Mouse (Mus musculus) hindbrain, embryonic 13.5 days (tissue): ENCODE data around the gene Igf1r. TPM values are rescaled to one million over a fixed set of nuclear protein-coding genes. Genes with fewer than 3 reads are reported as not detected.

ENCODE experiments used
- ATAC-seq: fragments of 200-750 bp; cut with Nextera tagmentation; 2 replicates; pipeline ENCODE4 v1.8.0; 2017; ENCODE audit warnings: moderate TSS enrichment; ENCODE audit not compliant: low FRiP score
- H3K27ac ChIP-seq: fragments of 300-500 bp; sonication (generic); 2 replicates; pipeline ENCODE4 v1.5.1; 2015; ENCODE audit warnings: inconsistent platforms, mild to moderate bottlenecking, moderate library complexity
- H3K27me3 ChIP-seq: fragments of 300-500 bp; sonication (generic); 2 replicates; pipeline ENCODE4 v1.6.1; 2015; ENCODE audit warnings: mild to moderate bottlenecking, inconsistent platforms
- H3K36me3 ChIP-seq: fragments of 300-500 bp; sonication (generic); 2 replicates; pipeline ENCODE4 v1.6.1; 2015; ENCODE audit warnings: mild to moderate bottlenecking, inconsistent platforms
- H3K4me1 ChIP-seq: fragments of 300-500 bp; sonication (generic); replicated peaks from 2 replicates; pipeline ENCODE4 v1.6.1; 2015; ENCODE audit warnings: inconsistent platforms
- H3K4me2 ChIP-seq: fragments of 300-500 bp; sonication (generic); 2 replicates; pipeline ENCODE4 v1.6.1; 2015; ENCODE audit warnings: inconsistent platforms, mild to moderate bottlenecking, moderate library complexity
- H3K4me3 ChIP-seq: fragments of 300-500 bp; sonication (generic); 2 replicates; pipeline ENCODE4 v1.5.1; 2015; ENCODE audit warnings: mild to moderate bottlenecking, inconsistent platforms
- H3K9ac ChIP-seq: fragments of 300-500 bp; sonication (generic); 2 replicates; pipeline ENCODE4 v1.6.1; 2015; ENCODE audit warnings: mild to moderate bottlenecking, inconsistent platforms
- H3K9me3 ChIP-seq: fragments of 300-500 bp; sonication (generic); 2 replicates; pipeline ENCODE4 v1.6.1; 2016; ENCODE audit warnings: inconsistent platforms
- WGBS: fragments of 180-500 bp; shearing (Covaris S2); methylation state at CpG from one replicate; pipeline ENCODE4 v1.1.7; 2015; 5-methylcytosine and 5-hydroxymethylcytosine counted together
- polyA plus RNA-seq: library from polyadenylated mRNA; unstranded; fragments of >200 nt; fragmentation: Nextera tagmentation; extraction: Ambion mirVana; gene quantifications from 2 replicates; pipeline ENCODE4 v1.2.1, GENCODE M21; 2015

The Igf1r gene
- polyA plus RNA-seq, 1 experiment from 2014 or later = 26.8 TPM

DNA sequence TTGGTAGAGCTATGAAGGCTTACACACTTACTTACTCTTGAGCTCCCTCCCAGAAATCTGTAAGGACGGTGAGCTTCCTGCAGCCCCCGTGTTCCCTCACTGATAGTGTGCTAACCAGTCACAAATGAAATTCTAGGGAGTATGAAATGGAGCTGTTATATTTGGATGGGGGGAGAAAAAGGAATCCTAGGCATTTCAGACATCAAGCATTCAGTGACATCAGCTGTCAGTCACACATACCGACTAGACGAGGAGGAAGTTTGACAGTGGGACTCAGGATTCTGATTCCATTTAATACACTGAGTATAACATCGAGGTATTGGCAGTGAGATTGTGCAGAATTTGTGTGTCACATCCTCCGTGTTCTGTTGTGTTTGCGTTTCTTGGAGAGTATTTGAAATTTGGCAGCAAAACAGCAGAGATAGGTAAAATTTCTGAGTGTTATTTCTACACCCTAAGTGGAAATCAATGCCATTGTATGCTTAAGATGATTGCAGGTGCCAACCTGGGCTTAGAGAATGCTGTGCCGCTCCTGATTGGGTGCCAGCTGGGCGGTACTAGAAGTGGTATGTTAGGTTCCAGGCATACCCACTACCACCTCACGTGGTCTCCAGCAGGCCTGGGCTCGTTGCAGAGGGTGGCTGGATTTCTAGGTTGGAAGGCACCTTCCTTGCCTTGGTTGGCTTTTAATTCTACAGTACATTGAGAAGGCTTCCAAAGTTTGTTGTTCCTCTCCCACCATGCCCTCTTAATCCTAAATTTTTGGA is 187.6 kb downstream of the Igf1r start:
- no peaks in the 10 kb centered on the region for H3K27me3 ChIP-seq
- peaks cover 23% of the 10 kb centered on the region; the same call in 1 of the 2 replicates for H3K4me1 ChIP-seq
- 84% methylated on average over 11 of the region's 11 CpGs for WGBS
- H3K27ac ChIP-seq = no peak overlapping the region
- ATAC-seq = no peak
- H3K36me3 ChIP-seq = no peaks in the 10 kb centered on the region
- no peak overlapping the region for H3K4me2 ChIP-seq
- H3K4me3 ChIP-seq = no peak overlapping the region
- no peak overlapping the region for H3K9ac ChIP-seq
- no peaks in the 10 kb centered on the region for H3K9me3 ChIP-seq

DNA sequence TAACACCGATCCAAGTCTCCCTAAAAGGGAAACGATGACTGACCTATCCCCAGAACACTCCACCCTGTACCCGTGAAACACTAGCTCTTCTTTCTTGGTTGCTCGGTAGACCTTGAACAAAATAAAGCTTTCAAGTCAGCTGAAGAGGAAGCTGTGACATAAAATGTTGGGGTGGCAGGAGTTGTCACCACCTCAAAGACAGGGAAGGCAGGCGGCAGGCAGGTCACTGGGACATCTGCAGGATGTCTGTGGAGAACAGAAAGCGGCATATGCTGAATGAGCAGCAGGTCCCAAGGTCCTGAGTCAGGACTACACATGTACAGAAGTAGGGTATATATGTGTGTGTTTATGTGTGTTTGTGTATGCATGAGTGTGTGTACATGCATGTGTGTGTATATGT is 191.6 kb downstream of the Igf1r start:
- Histone ChIP-seq H3K9ac (no peak overlapping the region), H3K4me1 (peaks cover 34% of the 10 kb centered on the region), H3K4me3 (no peak overlapping the region), H3K27ac (no peak overlapping the region), H3K27me3 (no peaks in the 10 kb centered on the region), H3K9me3 (no peaks in the 10 kb centered on the region), H3K4me2 (no peak overlapping the region), H3K36me3 (no peaks in the 10 kb centered on the region)
- WGBS = 74% methylated on average over 6 of the region's 6 CpGs
- no peak for ATAC-seq

DNA sequence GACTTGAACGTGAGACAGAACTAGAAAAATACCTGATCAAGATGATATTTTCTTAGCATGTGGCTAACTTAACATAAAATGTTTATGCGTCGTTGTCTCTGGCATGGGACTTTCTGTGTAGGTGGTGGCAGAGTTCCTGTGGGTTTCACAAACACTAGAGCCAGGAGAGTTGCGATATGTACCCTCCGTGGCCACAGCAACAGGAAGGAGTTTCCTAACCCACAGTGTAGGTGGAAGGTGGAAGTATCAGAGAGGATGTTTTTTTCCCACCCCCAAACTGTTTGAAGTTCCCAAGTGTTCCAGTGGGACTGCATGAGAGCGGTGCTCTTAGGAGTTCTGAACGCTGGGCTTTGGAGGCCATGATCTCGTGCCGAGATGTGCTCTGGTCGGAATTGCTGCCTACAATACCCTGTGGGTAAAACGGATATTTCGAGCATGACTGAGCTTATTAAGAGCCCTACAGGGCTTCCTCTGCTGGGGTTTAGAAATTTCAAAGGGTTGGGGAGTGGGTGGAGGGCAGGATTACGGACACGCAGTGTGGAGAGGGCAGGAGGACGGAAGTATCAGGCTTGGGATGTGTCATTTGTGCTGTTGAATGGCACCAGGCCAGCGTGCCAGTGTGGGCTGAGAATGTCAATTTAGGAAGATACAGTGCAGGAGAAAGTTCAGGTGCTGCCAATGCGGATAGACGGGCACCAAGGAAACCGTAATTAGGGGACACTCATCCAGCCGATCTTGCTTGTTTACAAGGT is 195.8 kb downstream of the Igf1r start:
- H3K9ac ChIP-seq = peak overlapping the region; percentile 31; the same call in 1 of the 2 replicates
- H3K36me3 ChIP-seq = no peaks in the 10 kb centered on the region
- H3K4me2 ChIP-seq = no peak overlapping the region; the same call in 1 of the 2 replicates
- H3K27me3 ChIP-seq = no peaks in the 10 kb centered on the region
- H3K4me1 ChIP-seq = peaks cover 39% of the 10 kb centered on the region
- WGBS = 41% methylated on average over 20 of the region's 20 CpGs
- H3K9me3 ChIP-seq = no peaks in the 10 kb centered on the region
- H3K4me3 ChIP-seq = no peak overlapping the region
- peak overlapping the region; percentile 44; the same call in 1 of the 2 replicates for H3K27ac ChIP-seq
- ATAC-seq = no peak

DNA sequence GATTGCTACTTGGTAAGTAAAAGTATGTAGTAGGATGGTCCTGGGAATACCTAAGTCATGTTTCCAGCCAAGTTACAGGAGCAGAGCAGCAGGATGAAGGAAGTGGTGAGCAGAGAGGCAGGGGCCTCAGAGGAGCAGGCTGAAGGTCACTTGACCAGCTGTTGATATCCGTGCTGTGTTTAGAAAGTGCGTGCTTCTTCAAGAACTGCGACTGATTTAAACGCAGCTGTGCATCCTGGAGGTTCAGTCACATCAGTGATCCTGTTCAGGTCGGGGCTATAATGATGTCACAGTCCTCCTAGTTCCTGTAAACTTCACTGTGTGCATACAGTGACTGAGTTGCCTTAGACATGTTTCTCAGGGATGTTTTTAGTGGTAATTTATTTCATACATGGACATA is 199.3 kb downstream of the Igf1r start:
- Histone ChIP-seq H3K27me3 (no peaks in the 10 kb centered on the region), H3K36me3 (no peaks in the 10 kb centered on the region), H3K27ac (no peak overlapping the region), H3K4me2 (no peak overlapping the region), H3K9ac (no peak overlapping the region), H3K9me3 (no peaks in the 10 kb centered on the region), H3K4me3 (no peak overlapping the region), H3K4me1 (peaks cover 69% of the 10 kb centered on the region)
- WGBS = 71% methylated on average over 5 of the region's 5 CpGs
- ATAC-seq = no peak

DNA sequence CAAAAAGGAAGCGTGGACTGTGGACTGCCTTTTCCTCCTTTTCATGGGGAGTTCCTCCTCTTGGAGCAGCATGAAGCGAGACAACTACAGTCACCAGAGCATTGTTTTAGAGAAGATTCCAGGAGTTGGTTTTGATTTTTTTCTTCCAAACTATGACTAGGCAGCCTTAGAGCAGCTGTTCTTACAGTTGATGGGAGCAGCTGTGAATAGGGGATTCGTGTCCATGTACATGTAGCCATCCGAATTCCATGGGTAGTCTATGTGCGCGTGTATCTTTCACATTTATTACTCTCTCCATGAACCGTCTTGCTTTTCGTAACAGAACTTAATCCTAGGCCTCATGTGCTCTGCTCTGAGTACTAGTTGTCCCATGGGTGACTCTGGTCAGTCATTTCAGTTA is 199.8 kb downstream of the Igf1r start:
- peak overlapping the region; percentile 8; the same call in 1 of the 2 replicates for H3K27ac ChIP-seq
- H3K4me2 ChIP-seq = no peak overlapping the region
- no peak for ATAC-seq
- H3K9ac ChIP-seq = no peak overlapping the region
- no peaks in the 10 kb centered on the region for H3K9me3 ChIP-seq
- H3K36me3 ChIP-seq = no peaks in the 10 kb centered on the region
- H3K27me3 ChIP-seq = no peaks in the 10 kb centered on the region
- H3K4me3 ChIP-seq = no peak overlapping the region
- 89% methylated on average over 8 of the region's 8 CpGs for WGBS
- H3K4me1 ChIP-seq = peaks cover 72% of the 10 kb centered on the region

DNA sequence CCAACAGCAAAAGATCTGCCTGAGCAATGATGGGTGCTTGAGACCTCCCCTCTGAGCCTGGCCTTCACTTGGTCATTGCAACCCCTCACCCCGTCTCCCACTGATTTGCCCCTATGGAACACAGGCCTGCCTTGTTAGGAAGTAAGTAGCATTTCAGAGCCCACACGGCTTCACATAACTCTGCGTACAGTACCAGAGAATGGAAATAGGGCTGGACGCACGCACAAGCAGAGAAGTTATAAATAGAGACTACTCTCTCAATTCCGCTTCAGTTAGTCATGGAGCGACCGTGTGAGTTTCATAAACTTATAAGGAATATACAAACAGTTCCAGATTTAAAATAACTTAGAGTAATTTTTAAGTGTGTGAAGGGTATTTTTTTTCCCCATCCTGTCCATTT is 200.6 kb downstream of the Igf1r start:
- no peaks in the 10 kb centered on the region for H3K27me3 ChIP-seq
- no peaks in the 10 kb centered on the region for H3K9me3 ChIP-seq
- no peak overlapping the region for H3K4me2 ChIP-seq
- peaks cover 66% of the 10 kb centered on the region for H3K4me1 ChIP-seq
- H3K9ac ChIP-seq = no peak overlapping the region
- no peak overlapping the region for H3K4me3 ChIP-seq
- no peak for ATAC-seq
- H3K27ac ChIP-seq = no peak overlapping the region
- WGBS = 81% methylated on average over 8 of the region's 8 CpGs
- no peaks in the 10 kb centered on the region for H3K36me3 ChIP-seq

DNA sequence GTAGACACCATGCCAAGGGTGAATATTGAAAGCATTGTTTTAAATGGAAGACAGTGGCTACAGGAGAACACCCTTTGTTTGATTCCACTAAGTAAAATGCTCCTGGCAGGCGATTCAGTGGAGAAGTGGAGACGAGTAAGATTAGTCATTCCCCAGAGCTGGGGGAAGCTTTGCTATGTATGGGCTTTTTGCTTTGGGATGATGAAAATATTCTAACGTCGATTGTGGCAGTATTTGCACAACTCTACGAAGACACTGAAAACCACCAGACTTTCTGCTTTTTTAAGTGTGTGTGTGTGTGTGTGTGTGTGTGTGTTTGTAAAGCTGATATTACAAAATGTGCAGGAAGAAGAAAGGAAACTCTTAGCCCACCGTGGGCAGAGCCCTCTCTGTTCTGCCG is 202.0 kb downstream of the Igf1r start:
- 45% methylated on average over 7 of the region's 7 CpGs for WGBS

DNA sequence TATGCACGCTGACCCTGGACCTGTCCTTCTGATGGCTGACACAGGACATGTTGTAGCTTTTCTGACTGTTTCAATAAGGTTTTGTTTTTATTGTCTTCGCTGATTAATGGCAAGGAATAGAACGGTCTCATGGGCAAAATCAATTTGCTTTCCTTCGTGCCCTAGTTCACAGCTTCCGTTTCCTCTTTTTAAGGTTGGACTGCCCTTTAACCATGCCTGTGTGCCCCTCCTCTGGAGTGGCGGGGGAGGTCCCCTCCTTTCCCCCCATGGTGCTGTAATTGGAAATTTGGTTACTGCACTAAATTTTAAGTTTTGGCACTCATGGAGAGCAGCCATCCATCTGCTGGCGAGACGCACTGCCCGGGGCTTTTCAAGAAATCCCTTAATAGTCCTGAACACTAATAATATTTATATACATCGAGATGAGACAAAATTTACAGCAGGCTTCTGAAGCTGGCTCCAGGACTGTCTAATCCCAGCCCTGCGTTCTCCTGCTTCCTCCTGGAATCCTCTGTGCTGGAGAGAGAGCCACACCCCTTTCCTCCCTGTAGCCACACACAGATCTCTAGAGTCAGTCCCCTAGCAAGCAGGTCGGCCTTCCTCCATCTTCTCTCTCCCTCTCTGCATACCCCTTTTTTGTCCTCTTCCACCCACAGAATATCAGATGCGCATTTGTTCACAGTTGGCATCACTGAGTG is 207.6 kb downstream of the Igf1r start:
- Histone ChIP-seq H3K9me3 (no peaks in the 10 kb centered on the region), H3K36me3 (peaks cover 9% of the 10 kb centered on the region; the same call in 1 of the 2 replicates), H3K4me1 (peaks cover 45% of the 10 kb centered on the region), H3K27ac (no peak overlapping the region), H3K4me3 (no peak overlapping the region), H3K27me3 (no peaks in the 10 kb centered on the region), H3K9ac (peak overlapping the region; percentile 26; the same call in 1 of the 2 replicates), H3K4me2 (no peak overlapping the region)
- WGBS = 40% methylated on average over 13 of the region's 13 CpGs
- 0 out of 2 replicates have a peak, but pooled peaks have one; percentile 34 for ATAC-seq

More for the DNA sequence above, 202.0 kb downstream of the Igf1r start:
- Histone ChIP-seq H3K27ac (peak overlapping the region; percentile 56), H3K36me3 (0 out of 2 replicates have a peak, but pooled peaks cover 2% of the 10 kb centered on the region), H3K4me3 (no peak overlapping the region), H3K27me3 (no peaks in the 10 kb centered on the region), H3K4me2 (no peak overlapping the region), H3K9me3 (no peaks in the 10 kb centered on the region), H3K4me1 (peaks cover 56% of the 10 kb centered on the region), H3K9ac (0 out of 2 replicates have a peak overlapping the region, but pooled peaks have one; percentile 26)
- ATAC-seq = no peak

DNA sequence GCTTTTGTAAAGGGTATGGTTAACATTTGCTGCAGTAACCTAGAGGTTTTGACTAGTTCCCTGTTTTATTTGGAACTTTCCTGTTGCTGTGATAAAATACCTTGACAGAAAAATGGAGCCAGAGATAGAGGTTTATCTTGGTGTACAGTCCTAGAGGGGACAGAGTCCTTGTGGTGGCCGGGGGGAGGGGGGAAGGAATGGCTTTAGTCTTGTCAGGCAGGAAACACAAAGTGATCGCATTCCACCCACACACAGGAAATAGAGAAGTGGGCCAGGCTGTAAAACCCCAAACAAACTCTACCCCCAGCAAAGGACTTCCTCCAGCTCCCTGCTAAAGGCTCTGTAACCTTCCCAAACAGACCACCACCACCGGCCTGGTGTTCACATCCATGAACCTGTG is 211.4 kb downstream of the Igf1r start:
- no peak for ATAC-seq

DNA sequence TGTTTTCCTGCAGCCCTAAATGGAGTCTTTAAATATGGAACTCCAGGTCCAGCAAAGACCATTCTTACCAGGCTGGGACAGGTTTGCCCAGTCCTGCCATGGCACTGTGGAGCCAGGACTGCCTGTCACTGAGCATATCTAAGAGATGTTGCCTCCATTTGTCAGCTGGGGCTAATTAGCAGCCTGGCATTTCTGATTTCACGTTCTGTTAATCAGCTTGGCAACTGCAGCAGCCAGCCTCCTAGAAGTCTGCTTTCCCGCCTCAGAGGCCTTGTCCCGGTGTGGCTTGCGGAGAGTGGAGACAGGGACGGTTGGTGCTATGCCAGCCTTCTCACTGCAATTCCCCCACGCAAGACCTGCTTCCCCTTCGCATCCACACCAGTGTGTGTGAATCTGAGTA is 220.1 kb downstream of the Igf1r start:
- Histone ChIP-seq H3K27me3 (no peaks in the 10 kb centered on the region), H3K27ac (peak overlapping the region; percentile 3; the same call in 1 of the 2 replicates), H3K4me1 (peaks cover 6% of the 10 kb centered on the region; the same call in 1 of the 2 replicates), H3K9ac (no peak overlapping the region), H3K4me3 (no peak overlapping the region), H3K36me3 (peaks cover 23% of the 10 kb centered on the region), H3K4me2 (no peak overlapping the region), H3K9me3 (no peaks in the 10 kb centered on the region)
- no peak for ATAC-seq
- 72% methylated on average over 7 of the region's 7 CpGs for WGBS

More for the DNA sequence above, 211.4 kb downstream of the Igf1r start:
- no peak overlapping the region for H3K9ac ChIP-seq
- H3K4me1 ChIP-seq = peaks cover 23% of the 10 kb centered on the region
- no peak overlapping the region for H3K27ac ChIP-seq
- no peak overlapping the region for H3K4me2 ChIP-seq
- WGBS = 90% methylated on average over 3 of the region's 3 CpGs
- H3K4me3 ChIP-seq = no peak overlapping the region
- H3K9me3 ChIP-seq = no peaks in the 10 kb centered on the region
- H3K36me3 ChIP-seq = peaks cover 14% of the 10 kb centered on the region
- H3K27me3 ChIP-seq = no peaks in the 10 kb centered on the region

DNA sequence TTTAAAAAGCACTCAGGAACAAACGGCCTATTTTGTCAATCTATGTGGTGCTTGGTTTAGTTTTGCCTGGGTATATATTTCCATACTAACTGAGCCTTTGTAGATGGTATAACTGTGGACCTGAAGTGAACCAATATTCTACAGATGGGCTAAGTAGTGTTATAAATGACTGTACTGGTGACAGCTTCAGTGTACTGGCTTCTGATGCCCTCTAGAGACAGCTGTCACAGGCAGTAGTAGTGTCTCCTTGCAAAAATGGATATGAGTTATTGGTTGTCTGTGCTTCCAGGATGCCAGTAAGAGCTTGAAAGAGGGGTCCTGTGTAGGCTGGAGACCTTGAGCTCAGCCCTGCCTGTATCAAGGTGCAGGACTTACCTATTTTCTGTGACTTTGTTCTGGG is 227.0 kb downstream of the Igf1r start:
- no peak overlapping the region for H3K4me2 ChIP-seq
- H3K4me1 ChIP-seq = peaks cover 21% of the 10 kb centered on the region
- H3K4me3 ChIP-seq = no peak overlapping the region
- no peaks in the 10 kb centered on the region for H3K27me3 ChIP-seq
- no peaks in the 10 kb centered on the region for H3K9me3 ChIP-seq
- WGBS = 95% methylated on average over 1 of the region's 1 CpGs
- no peak overlapping the region for H3K27ac ChIP-seq
- H3K36me3 ChIP-seq = peaks cover 24% of the 10 kb centered on the region
- ATAC-seq = no peak
- no peak overlapping the region for H3K9ac ChIP-seq

DNA sequence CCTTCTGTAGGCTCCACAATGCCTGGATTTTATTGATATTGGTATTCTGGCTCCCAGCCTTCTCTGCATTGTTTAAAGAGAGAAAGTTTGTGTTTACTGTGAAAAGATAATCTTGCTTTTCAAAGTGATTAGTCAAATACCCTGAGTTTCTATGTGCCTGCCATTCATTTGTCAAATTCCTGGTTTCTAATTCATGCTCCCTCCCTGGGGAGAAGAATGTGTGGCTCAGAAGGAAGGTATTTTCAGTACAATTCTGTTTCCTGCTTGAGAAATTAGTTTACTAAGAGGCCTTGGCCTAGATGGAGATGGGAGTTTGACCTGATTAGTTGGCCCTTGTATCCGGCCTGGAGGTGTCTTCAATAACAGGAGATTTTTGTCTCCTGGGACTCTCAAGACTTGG is 228.5 kb downstream of the Igf1r start:
- no peak overlapping the region for H3K4me2 ChIP-seq
- no peak for ATAC-seq
- H3K4me3 ChIP-seq = no peak overlapping the region
- H3K27ac ChIP-seq = peak overlapping the region; percentile 40; the same call in 1 of the 2 replicates
- WGBS = 77% methylated on average over 1 of the region's 1 CpGs
- H3K9me3 ChIP-seq = no peaks in the 10 kb centered on the region
- H3K9ac ChIP-seq = no peak overlapping the region
- peaks cover 35% of the 10 kb centered on the region for H3K36me3 ChIP-seq
- H3K4me1 ChIP-seq = peaks cover 21% of the 10 kb centered on the region
- no peaks in the 10 kb centered on the region for H3K27me3 ChIP-seq
